Mouse (Mus musculus): ENCODE results near the gene Rab39b. TPM values are rescaled to one million over a fixed set of nuclear protein-coding genes. Genes with fewer than 3 reads are reported as not detected.

Rab39b gene
- polyA plus RNA-seq (2015; fragmentation: Nextera tagmentation; extraction: Ambion mirVana) = 0.73 and 0.74 TPM in 2 replicates

DNA sequence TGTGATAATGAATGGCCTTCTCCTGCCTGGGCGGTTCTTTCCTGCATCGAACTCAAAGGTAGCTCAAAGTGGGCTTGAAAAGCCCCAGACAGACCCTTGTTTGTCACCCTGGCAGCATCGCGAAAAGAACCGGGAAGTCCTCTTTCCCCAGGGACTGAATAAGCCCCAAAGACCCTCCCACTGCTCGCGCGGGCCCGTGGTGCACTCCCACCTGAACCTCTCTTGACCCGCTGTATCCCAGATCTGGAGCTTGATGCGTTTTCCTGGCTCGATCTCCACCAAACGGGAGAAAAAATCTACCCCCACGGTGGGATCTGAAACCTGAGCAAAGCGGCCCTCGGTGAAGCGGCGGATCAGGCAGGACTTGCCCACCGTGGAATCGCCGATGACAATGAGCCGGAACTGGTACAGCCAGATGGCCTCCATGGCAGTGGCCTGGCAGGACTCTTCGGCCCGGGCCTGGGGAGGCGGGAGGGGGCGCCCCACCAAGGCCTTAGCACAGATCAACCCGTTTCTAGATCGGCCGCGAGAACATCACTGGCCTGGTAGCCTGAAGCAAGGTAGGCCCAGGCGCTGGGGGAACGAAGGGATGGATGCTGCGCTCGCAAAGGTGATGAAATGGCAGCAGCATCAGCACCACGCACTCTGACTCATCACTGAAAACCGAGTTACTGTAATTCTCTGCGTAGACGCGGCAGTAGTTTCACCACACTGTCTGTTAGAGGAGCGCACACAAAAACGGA, at the start of gene Rab39b:
Gene Rab39b, minus strand, starts transcription at position 650 of the 743 bp plus-strand sequence.
- Histone ChIP-seq H3K4me2 (replicated peaks; ENCODE audit: low read depth) (peak within 1 kb of the TSS; percentile 44), H3K4me1 (replicated peaks; ENCODE audit: control insufficient read depth, insufficient read depth) (no peaks in the 10 kb centered on the region), H3K9me3 (ENCODE audit: control insufficient read depth, low read length) (no peaks in the 10 kb centered on the region), H3K27ac (replicated peaks) (no peak within 1 kb of the TSS), H3K27me3 (ENCODE audit: control insufficient read depth, insufficient read depth, low read length) (no peaks in the 10 kb centered on the region), H3K9ac (ENCODE audit: low read length) (peak within 1 kb of the TSS; percentile 35; the same call in 1 of the 2 replicates), H3K36me3 (ENCODE audit: control insufficient read depth, insufficient read depth, low read length) (no peaks in the 10 kb centered on the region), H3K4me3 (ENCODE audit: low read depth, low read length) (peak within 1 kb of the TSS; percentile 41)
- 12% methylated on average over 41 of the region's 41 CpGs for WGBS
- ATAC-seq (ENCODE audit: low FRiP score, low TSS enrichment) (0 out of 2 replicates have a peak, but pooled peaks have one; percentile 49), DNase-seq (ENCODE audit: low spot score) (peak; percentile 22)
- TF ChIP-seq CTCF (IDR thresholded peaks at IDR 0.05; ENCODE audit: low read depth) (no peak), EP300 (optimal IDR thresholded peaks at IDR 0.05) (no peak)

DNA sequence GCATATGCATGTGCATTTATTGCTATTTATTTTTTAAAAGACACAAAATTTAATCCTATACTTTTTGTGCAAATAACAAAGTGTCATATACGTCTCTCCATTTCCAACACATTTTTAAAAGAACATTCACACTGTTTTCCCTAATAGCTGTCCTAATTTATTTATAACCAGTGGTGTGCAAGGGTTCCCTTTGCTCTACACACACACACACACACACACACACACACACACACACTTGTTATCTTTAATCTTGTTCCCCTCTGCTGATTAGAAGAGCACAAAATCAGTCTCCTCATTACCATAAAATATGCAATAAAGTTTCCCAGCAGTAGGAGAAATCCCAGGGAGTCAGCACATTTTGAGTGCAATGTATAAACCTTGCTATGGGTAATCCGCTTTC, 508 bp upstream of the Rab39b start:
- H3K4me1 ChIP-seq (replicated peaks; ENCODE audit: control insufficient read depth, insufficient read depth) = no peaks in the 10 kb centered on the region
- WGBS = 74% methylated on average over 2 of the region's 2 CpGs
- no peaks in the 10 kb centered on the region for H3K9me3 ChIP-seq (ENCODE audit: control insufficient read depth, low read length)
- H3K4me2 ChIP-seq (replicated peaks; ENCODE audit: low read depth) = no peak overlapping the region
- no peaks in the 10 kb centered on the region for H3K36me3 ChIP-seq (ENCODE audit: control insufficient read depth, insufficient read depth, low read length)
- H3K4me3 ChIP-seq (ENCODE audit: low read depth, low read length) = no peak overlapping the region
- no peak for DNase-seq (ENCODE audit: low spot score)
- no peak overlapping the region for H3K27ac ChIP-seq (replicated peaks)
- no peak for TF ChIP-seq CTCF (IDR thresholded peaks at IDR 0.05; ENCODE audit: low read depth)
- TF ChIP-seq EP300 (optimal IDR thresholded peaks at IDR 0.05) = no peak
- no peak for ATAC-seq (ENCODE audit: low FRiP score, low TSS enrichment)
- no peak overlapping the region for H3K9ac ChIP-seq (ENCODE audit: low read length)
- no peaks in the 10 kb centered on the region for H3K27me3 ChIP-seq (ENCODE audit: control insufficient read depth, insufficient read depth, low read length)

Other genes starting within 250 kb of the Rab39b start
- gene Fundc2, start 195.8 kb downstream of the Rab39b start, polyA plus RNA-seq (2015; fragmentation: Nextera tagmentation; extraction: Ambion mirVana) = 51.3 and 54.8 TPM in 2 replicates
- 0.42 and 0.80 TPM in 2 replicates for gene F8, start 195.6 kb downstream of the Rab39b start, polyA plus RNA-seq (2015; fragmentation: Nextera tagmentation; extraction: Ambion mirVana)
- 15.9 and 17.3 TPM in 2 replicates for gene Cmc4, start 161.6 kb downstream of the Rab39b start, polyA plus RNA-seq (2015; fragmentation: Nextera tagmentation; extraction: Ambion mirVana)
- 3.6 and 4.0 TPM in 2 replicates for gene Mtcp1, start 161.6 kb downstream of the Rab39b start, polyA plus RNA-seq (2015; fragmentation: Nextera tagmentation; extraction: Ambion mirVana)
- gene Brcc3, start 161.6 kb downstream of the Rab39b start, polyA plus RNA-seq (2015; fragmentation: Nextera tagmentation; extraction: Ambion mirVana) = 35.7 and 42.0 TPM in 2 replicates
- gene Vbp1, start 63.9 kb downstream of the Rab39b start, polyA plus RNA-seq (2015; fragmentation: Nextera tagmentation; extraction: Ambion mirVana) = 94.4 and 97.8 TPM in 2 replicates

Measured in stomach, postnatal 0 days (tissue).